21 mouse cellular contexts compared by ENCODE assay signal in the genomic region with DNA sequence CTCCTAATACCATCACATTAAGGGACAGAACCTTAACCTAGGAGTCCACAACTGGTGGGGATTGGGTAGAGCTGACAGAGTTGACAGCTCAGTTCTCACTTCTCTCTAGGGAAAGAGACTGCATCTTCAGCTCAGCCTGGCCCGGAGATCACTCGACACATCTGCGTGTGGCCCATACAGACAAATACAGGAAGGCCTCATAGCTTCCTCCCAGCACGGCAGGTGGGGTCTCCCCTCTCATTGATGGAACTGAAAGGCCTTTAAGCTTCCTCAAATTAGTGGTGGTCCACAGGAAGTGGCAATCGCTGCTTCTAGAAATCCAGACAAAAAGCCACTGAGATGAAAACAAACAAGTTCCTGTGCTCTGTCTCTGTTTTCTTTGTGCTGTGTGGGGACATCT.
DNase-seq lines count a peak whose midpoint lies in the region; ATAC-seq and TF ChIP-seq lines count a peak whose summit lies in the region.
"Had no signal": no experiment of that assay in that cellular context is flagged by ENCODE, and none has a peak within 500 bp of the region (broad histone marks: within the 10 kb centered on the region; RNA-seq: fewer than 3 reads in every experiment).

No protein-coding gene starts in this region.

- no peak for TF ChIP-seq CTCF in spleen, adult 2 months (IDR thresholded peaks at IDR 0.05; ENCODE audit: extremely low read depth, insufficient read depth, insufficient read length, insufficient replicate concordance)
- TF ChIP-seq CTCF in stomach, postnatal 0 days (IDR thresholded peaks at IDR 0.05; ENCODE audit: low read depth): no peak

- peaks cover 9% of the 10 kb centered on the region; the same call in 1 of the 2 replicates for H3K4me1 ChIP-seq in spleen, adult 2 months (ENCODE audit: control insufficient read depth, insufficient read depth, insufficient read length)
- no peaks in the 10 kb centered on the region for H3K4me1 ChIP-seq in stomach, postnatal 0 days (replicated peaks; ENCODE audit: control insufficient read depth, insufficient read depth)
- H3K4me1 ChIP-seq: stomach, embryonic 15.5 days had no signal

- H3K9me3 ChIP-seq in stomach, postnatal 0 days (ENCODE audit: control insufficient read depth, low read length): no peaks in the 10 kb centered on the region
- H3K9me3 ChIP-seq: lung, embryonic 15.5 days; stomach, embryonic 15.5 days had no signal

- no peaks in the 10 kb centered on the region for H3K27me3 ChIP-seq in spleen, adult 2 months (ENCODE audit: control insufficient read depth, insufficient read depth, low read length)
- H3K27me3 ChIP-seq in stomach, postnatal 0 days (ENCODE audit: control insufficient read depth, insufficient read depth, low read length): no peaks in the 10 kb centered on the region
- H3K27me3 ChIP-seq: lung, embryonic 15.5 days; stomach, embryonic 15.5 days had no signal

- H3K36me3 ChIP-seq in spleen, adult 2 months (ENCODE audit: control insufficient read depth, insufficient read depth, low read length): no peaks in the 10 kb centered on the region
- H3K36me3 ChIP-seq in stomach, postnatal 0 days (ENCODE audit: control insufficient read depth, insufficient read depth, low read length): no peaks in the 10 kb centered on the region
- H3K36me3 ChIP-seq: lung, embryonic 15.5 days; midbrain, embryonic 10.5 days; stomach, embryonic 15.5 days had no signal

- H3K27ac ChIP-seq in spleen, adult 2 months (ENCODE audit: insufficient read depth, low read length): peak overlapping the region; percentile 23; the same call in 1 of the 2 replicates
- no peak overlapping the region for H3K27ac ChIP-seq in stomach, postnatal 0 days (replicated peaks)
- H3K27ac ChIP-seq: gastrocnemius, adult 2 months; lung, embryonic 15.5 days; midbrain, embryonic 10.5 days; stomach, embryonic 15.5 days had no signal

- no peak for TF ChIP-seq POLR2A in spleen, adult 2 months (IDR thresholded peaks at IDR 0.05; ENCODE audit: low read depth, low read length)

- no peak overlapping the region for H3K4me2 ChIP-seq in stomach, postnatal 0 days (replicated peaks; ENCODE audit: low read depth)
- H3K4me2 ChIP-seq: heart, embryonic 11.5 days; liver, embryonic 11.5 days; lung, embryonic 15.5 days; stomach, embryonic 15.5 days had no signal

- no peak for TF ChIP-seq EP300 in stomach, postnatal 0 days (optimal IDR thresholded peaks at IDR 0.05)

- 3% methylated on average over 5 of the region's 5 CpGs for WGBS in spleen, adult 2 months
- WGBS in stomach, postnatal 0 days: 81% methylated on average over 5 of the region's 5 CpGs

- H3K4me3 ChIP-seq in spleen, adult 2 months (ENCODE audit: extremely low read depth, insufficient read depth, insufficient read length): no peak overlapping the region
- no peak overlapping the region for H3K4me3 ChIP-seq in stomach, postnatal 0 days (ENCODE audit: low read depth, low read length)
- H3K4me3 ChIP-seq: erythroblast, embryonic 14.5 days; gastrocnemius, adult 2 months; lung, embryonic 15.5 days; midbrain, embryonic 10.5 days; stomach, embryonic 15.5 days had no signal

- no peak overlapping the region for H3K9ac ChIP-seq in stomach, postnatal 0 days (ENCODE audit: low read length)
- H3K9ac ChIP-seq: forebrain, postnatal 0 days; lung, embryonic 15.5 days; stomach, embryonic 15.5 days had no signal

- intact Hi-C loops in left cerebral cortex, postnatal 25 days (cut with DNase I): no loop called here

- peak; percentile 43 for ATAC-seq in inflammation-experienced regulatory T-cells, adult 6 months
- ATAC-seq in stomach, postnatal 0 days (ENCODE audit: low FRiP score, low TSS enrichment): no peak
- ATAC-seq: forebrain, postnatal 0 days had no signal

- peak; percentile 34 for DNase-seq in lung, postnatal 25 days (ENCODE audit: low spot score)
- DNase-seq in lung, postnatal 4 days: no peak
- peak; percentile 55 to 64 for DNase-seq in spleen, adult 2 months (ENCODE audit: low read depth in 1 of 2, low spot score in 2 of 2)
- peak; percentile 20 to 32 for DNase-seq in thymus, postnatal 36 days
- no peak for DNase-seq in stomach, postnatal 0 days (ENCODE audit: low spot score)
- DNase-seq in layer of hippocampus, adult 9-10 months (ENCODE audit: low spot score): no peak
- DNase-seq in left cerebral cortex, postnatal 25 days (ENCODE audit: low spot score in 2 of 2): no peak
- DNase-seq: adrenal gland, postnatal 10 days; cerebellum, adult 8-10 months; forebrain, postnatal 0 days; gastrocnemius, adult 2 months; heart, postnatal 36 days; layer of hippocampus, adult 9-11 months; right cerebral cortex, adult 18-20 months had no signal

Comparison
In these comparisons a context has a peak if more than half of its experiments do, and no peak if none do; other contexts are left out.
1. DNase-seq: peak in lung, postnatal 25 days (single experiment), spleen, adult 2 months (2 of 2) and thymus, postnatal 36 days (2 of 2); none in lung, postnatal 4 days (0 of 2), stomach, postnatal 0 days (single experiment), layer of hippocampus, adult 9-10 months (single experiment) and left cerebral cortex, postnatal 25 days (0 of 2).